ENCODE assay signal across 8 mouse cellular contexts in genomic region chr6:47453098-47453497, GRCm38 (mm10). TPM values are rescaled to one million over a fixed set of nuclear protein-coding genes. Genes with fewer than 3 reads are reported as not detected.
DNase-seq lines count a peak whose midpoint lies in the region; ATAC-seq lines count a peak whose summit lies in the region.

Gene Cul1 (plus strand): TSS chr6:47453398.

- H3K4me3 ChIP-seq in intestine, embryonic 16.5 days (ENCODE audit: low read length) = peak within 1 kb of the TSS; percentile 98
- H3K4me3 ChIP-seq in midbrain, embryonic 10.5 days = peak within 1 kb of the TSS; percentile 94

- 38% methylated on average over 2 of the region's 2 CpGs for WGBS in intestine, embryonic 16.5 days
- 40% methylated on average over 2 of the region's 2 CpGs for WGBS in midbrain, embryonic 10.5 days

- H3K9me3 ChIP-seq in intestine, embryonic 16.5 days (ENCODE audit: control insufficient read depth, low read length) = no peaks in the 10 kb centered on the region
- no peaks in the 10 kb centered on the region for H3K9me3 ChIP-seq in midbrain, embryonic 10.5 days (replicated peaks)

- DNase-seq in layer of hippocampus, adult 18-20 months (ENCODE audit: low spot score in 2 of 2) = no peak
- DNase-seq in layer of hippocampus, adult 9-10 months (ENCODE audit: low spot score) = no peak
- DNase-seq in adrenal gland, postnatal 36 days = no peak
- no peak for DNase-seq in gastrocnemius, postnatal 25 days
- no peak for DNase-seq in midbrain, embryonic 10.5 days (ENCODE audit: low spot score)
- DNase-seq in thymus, postnatal 36 days = no peak
- DNase-seq in right cerebral cortex, postnatal 25 days = no peak

- H3K36me3 ChIP-seq in intestine, embryonic 16.5 days (ENCODE audit: control insufficient read depth, insufficient read depth, low read length) = no peaks in the 10 kb centered on the region
- no peaks in the 10 kb centered on the region; the same call in 1 of the 2 replicates for H3K36me3 ChIP-seq in midbrain, embryonic 10.5 days

- peak within 1 kb of the TSS; percentile 100 for H3K9ac ChIP-seq in intestine, embryonic 16.5 days (ENCODE audit: low read depth, low read length)

- no peak for ATAC-seq in intestine, embryonic 16.5 days

- H3K27ac ChIP-seq in intestine, embryonic 16.5 days (ENCODE audit: low read length) = peak within 1 kb of the TSS; percentile 98
- peak within 1 kb of the TSS; percentile 100 for H3K27ac ChIP-seq in midbrain, embryonic 10.5 days (replicated peaks)

- peaks cover 20% of the 10 kb centered on the region for H3K4me1 ChIP-seq in intestine, embryonic 16.5 days (ENCODE audit: control insufficient read depth, insufficient read depth, low read length)
- H3K4me1 ChIP-seq in midbrain, embryonic 10.5 days = peaks cover 23% of the 10 kb centered on the region

- peak within 1 kb of the TSS; percentile 82 for H3K4me2 ChIP-seq in intestine, embryonic 16.5 days (ENCODE audit: low read depth, low read length)

- no peaks in the 10 kb centered on the region for H3K27me3 ChIP-seq in intestine, embryonic 16.5 days (replicated peaks; ENCODE audit: control insufficient read depth, insufficient read depth, low read length)
- no peaks in the 10 kb centered on the region for H3K27me3 ChIP-seq in midbrain, embryonic 10.5 days (ENCODE audit: low read depth, poor library complexity, severe bottlenecking)

RNA-seq across cellular contexts. Expression of gene Cul1, which starts in this region (rescaled TPM):
- 10 to 100 TPM; 98.0 to 99.4 TPM for total RNA-seq in layer of hippocampus, adult 18-20 months (2021)
- 100 to 1,000 TPM; 102 to 106 TPM for total RNA-seq in adrenal gland, postnatal 36 days (2021)
- 10 to 100 TPM; 57.2 to 57.4 TPM for total RNA-seq in gastrocnemius, postnatal 25 days (2021)
- 94.2 and 97.6 TPM in 2 replicates for polyA plus RNA-seq in intestine, embryonic 16.5 days (2015; fragmentation: Nextera tagmentation; extraction: Ambion mirVana)
- 197 and 198 TPM in 2 replicates for polyA plus RNA-seq in midbrain, embryonic 10.5 days (2016; fragmentation: Nextera tagmentation; extraction: Ambion mirVana)
